Mouse (Mus musculus): ENCODE data around the gene Suz12. TPM values are rescaled to one million over a fixed set of nuclear protein-coding genes. Genes with fewer than 3 reads are reported as not detected.
"Not testable (repeated sequence)": the region's sequence is repeated elsewhere in the genome, so short reads cannot be mapped to it uniquely, and the experiment has no call there.

Gene Suz12
- polyA plus RNA-seq, 1 experiment from 2014 or later: 22.5 TPM

DNA sequence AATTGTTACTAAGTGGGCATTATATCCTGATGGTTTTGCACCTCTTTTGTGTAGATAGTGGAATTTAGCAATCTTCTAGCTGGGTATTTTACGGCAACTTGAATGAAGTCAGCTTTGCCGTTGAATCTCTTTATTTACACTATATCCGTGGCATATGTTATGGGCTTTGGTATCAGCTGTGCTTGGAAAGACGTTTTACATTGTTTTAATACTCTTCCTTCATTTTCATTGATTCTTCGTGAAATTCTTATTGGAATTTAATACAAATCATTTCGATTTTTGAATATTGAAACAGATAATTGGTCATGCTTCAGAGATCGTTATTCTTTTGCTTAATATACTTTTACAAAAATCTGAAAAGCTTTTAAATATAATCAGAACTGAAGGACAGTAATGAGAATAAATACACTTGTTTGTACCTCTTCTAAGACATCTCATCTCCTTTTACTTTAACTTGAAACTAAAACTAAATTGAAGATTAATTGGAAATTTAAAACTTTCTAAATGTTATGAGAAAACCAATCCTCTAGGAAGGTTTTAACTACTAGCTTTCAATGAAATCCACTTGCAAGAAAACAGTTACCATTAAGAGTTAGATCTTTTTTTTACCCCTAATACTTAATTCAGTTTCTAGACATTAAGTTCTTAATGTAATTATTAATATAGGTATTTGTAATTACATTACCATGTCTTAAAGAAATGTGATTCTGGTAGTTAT lies 1.5 kb downstream of the Suz12 start:
- Histone ChIP-seq H3K36me3 (peaks cover 17% of the 10 kb centered on the region), H3K4me1 (replicated peaks) (peaks cover 8% of the 10 kb centered on the region), H3K9ac (replicated peaks) (peak overlapping the region; percentile 91), H3K9me3 (no peaks in the 10 kb centered on the region), H3K4me2 (replicated peaks) (peak overlapping the region; percentile 56), H3K27ac (no peak overlapping the region), H3K27me3 (no peaks in the 10 kb centered on the region), H3K4me3 (replicated peaks) (peak overlapping the region; percentile 99)
- ATAC-seq: no peak
- 6% methylated on average over 7 of the region's 7 CpGs for WGBS

DNA sequence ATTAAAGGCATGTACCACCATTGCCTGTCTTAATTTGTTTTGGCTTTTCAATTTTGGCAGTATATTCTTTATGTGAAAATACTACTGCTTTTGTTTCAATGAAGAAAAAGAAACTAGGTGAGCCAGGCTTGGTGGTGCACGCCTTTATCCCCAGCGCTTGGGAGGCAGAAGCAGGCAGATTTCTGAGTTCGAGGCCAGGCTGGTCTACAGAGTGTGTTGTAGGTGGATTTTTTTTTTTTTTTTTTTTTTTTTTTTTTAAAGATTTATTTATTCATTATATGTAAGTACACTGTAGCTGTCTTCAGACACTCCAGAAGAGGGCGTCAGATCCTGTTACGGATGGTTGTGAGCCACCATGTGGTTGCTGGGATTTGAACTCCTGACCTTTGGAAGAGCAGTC lies 23.6 kb downstream of the Suz12 start:
- peaks cover 69% of the 10 kb centered on the region for H3K36me3 ChIP-seq
- H3K4me2 ChIP-seq (replicated peaks); H3K9me3 ChIP-seq; H3K9ac ChIP-seq (replicated peaks); ATAC-seq; H3K4me3 ChIP-seq (replicated peaks); H3K27me3 ChIP-seq; H3K27ac ChIP-seq; H3K4me1 ChIP-seq (replicated peaks): not testable (repeated sequence)
- WGBS: 90% methylated on average over 5 of the region's 5 CpGs

DNA sequence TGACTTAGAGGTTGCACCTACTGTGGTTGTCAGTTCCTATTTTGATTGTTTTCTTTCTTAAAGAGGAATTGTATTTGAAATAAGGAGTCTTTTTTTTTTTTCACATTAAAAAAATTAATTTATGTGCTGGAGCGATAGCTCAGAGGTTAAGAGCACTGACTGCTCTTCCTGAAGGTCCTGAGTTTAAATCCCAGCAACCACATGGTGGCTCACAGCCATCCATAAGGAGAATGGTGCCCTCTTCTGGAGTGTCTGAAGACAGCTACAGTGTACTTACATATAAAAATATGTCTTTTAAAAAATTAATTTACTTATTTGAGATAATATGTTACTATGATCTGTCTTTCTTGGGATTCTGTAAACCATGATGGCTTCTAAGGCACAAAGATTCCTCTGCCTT lies 26.9 kb downstream of the Suz12 start:
- Histone ChIP-seq H3K4me1 (replicated peaks) (no peaks in the 10 kb centered on the region), H3K9me3 (no peaks in the 10 kb centered on the region), H3K9ac (replicated peaks) (no peak overlapping the region), H3K36me3 (peaks cover 70% of the 10 kb centered on the region), H3K27ac (no peak overlapping the region), H3K27me3 (no peaks in the 10 kb centered on the region), H3K4me3 (replicated peaks) (no peak overlapping the region), H3K4me2 (replicated peaks) (no peak overlapping the region)
- ATAC-seq: no peak
- 92% methylated on average over 1 of the region's 1 CpGs for WGBS

DNA sequence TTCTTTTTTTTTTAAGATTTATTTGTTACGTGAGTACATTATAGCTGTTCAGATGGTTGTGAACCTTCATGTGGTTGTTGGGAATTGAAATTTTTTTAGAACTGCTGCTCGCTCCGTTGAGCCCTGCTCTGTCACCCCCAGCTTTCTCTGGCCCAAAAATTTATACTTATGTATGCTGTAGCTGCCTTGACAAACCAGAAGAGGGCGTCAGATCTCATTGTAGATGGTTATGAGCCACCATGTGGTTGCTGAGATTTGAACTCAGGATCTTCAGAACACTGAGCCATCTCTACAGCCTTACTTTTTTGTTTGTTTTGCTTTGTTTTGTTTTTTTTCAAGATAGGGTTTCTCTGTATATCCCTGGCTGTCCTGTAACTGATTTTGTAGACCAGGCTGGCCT lies 28.4 kb downstream of the Suz12 start:
- H3K27me3 ChIP-seq: no peaks in the 10 kb centered on the region
- 91% methylated on average over 4 of the region's 4 CpGs for WGBS
- peaks cover 69% of the 10 kb centered on the region for H3K36me3 ChIP-seq
- no peak overlapping the region for H3K4me2 ChIP-seq (replicated peaks)
- H3K4me1 ChIP-seq (replicated peaks): no peaks in the 10 kb centered on the region
- H3K27ac ChIP-seq: no peak overlapping the region
- H3K9ac ChIP-seq (replicated peaks): no peak overlapping the region
- no peaks in the 10 kb centered on the region for H3K9me3 ChIP-seq
- no peak overlapping the region for H3K4me3 ChIP-seq (replicated peaks)
- no peak for ATAC-seq

DNA sequence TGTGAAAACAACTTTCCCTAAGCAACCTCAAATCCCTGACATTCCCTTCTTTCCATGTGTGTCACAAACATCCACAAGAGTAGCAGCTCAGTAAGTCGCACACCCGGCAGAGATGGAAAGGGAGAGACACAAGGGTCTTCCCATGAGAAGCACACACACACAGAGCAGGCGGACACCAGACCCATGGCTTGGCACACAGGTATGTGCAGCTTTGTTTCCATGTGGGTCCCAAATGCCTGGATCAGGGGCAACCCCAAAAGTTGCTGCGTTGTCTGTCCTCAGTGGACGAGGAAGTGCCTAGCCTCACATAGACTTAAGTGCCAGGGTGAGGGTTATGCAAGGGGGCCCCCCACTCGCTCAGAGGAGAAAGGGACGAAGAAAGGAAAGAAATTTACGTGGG lies 44.6 kb downstream of the Suz12 start:
- Histone ChIP-seq H3K27me3 (no peaks in the 10 kb centered on the region), H3K36me3 (peaks cover 27% of the 10 kb centered on the region), H3K4me1 (replicated peaks) (no peaks in the 10 kb centered on the region), H3K27ac (no peak overlapping the region), H3K9ac (replicated peaks) (no peak overlapping the region), H3K4me2 (replicated peaks) (no peak overlapping the region), H3K9me3 (no peaks in the 10 kb centered on the region), H3K4me3 (replicated peaks) (no peak overlapping the region)
- ATAC-seq: no peak
- WGBS: 83% methylated on average over 8 of the region's 8 CpGs

DNA sequence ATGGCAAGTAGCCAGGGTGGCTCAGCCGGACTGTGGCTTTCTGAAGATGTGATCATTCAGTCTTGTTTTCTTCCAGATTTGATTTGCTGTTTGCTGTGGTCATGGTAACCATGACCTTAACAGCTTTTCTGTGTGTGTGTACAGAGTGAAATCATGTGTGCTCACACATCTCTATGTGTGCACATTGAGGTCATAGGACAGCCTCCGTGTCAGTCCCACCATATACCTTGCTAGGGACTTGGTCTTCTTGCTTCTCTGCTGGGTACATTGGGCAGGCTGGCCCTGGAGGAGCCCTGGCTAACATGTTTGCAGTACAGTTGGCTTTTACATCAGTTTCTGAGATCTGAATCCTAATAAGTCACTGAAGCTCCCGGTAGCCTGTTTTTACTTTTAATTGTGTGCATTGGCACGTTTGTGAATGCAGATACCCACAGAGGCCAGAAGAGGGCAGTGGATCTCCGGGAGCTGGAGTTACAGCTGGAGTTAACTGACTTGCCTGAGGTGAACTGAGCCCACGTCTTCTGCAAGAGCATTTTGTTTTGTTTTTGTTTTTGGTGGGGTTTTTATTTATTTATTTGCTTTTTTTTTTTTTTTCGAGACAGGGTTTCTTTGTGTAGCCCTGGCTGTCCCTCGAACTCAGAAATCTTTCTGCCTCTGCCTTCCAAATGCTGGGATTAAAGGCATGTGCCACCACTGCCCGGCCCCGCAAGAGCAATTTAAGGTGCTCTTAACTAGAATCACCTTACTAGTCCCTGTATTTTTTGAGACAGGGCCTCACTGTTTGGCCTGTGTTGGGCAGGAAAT lies 49.9 kb downstream of the Suz12 start:
- Histone ChIP-seq H3K27me3 (no peaks in the 10 kb centered on the region), H3K4me1 (replicated peaks) (no peaks in the 10 kb centered on the region), H3K4me2 (replicated peaks) (no peak overlapping the region), H3K27ac (no peak overlapping the region), H3K9ac (replicated peaks) (no peak overlapping the region), H3K4me3 (replicated peaks) (no peak overlapping the region), H3K36me3 (0 out of 2 replicates have a peak, but pooled peaks cover 7% of the 10 kb centered on the region), H3K9me3 (no peaks in the 10 kb centered on the region)
- WGBS: 58% methylated on average over 10 of the region's 10 CpGs
- no peak for ATAC-seq

DNA sequence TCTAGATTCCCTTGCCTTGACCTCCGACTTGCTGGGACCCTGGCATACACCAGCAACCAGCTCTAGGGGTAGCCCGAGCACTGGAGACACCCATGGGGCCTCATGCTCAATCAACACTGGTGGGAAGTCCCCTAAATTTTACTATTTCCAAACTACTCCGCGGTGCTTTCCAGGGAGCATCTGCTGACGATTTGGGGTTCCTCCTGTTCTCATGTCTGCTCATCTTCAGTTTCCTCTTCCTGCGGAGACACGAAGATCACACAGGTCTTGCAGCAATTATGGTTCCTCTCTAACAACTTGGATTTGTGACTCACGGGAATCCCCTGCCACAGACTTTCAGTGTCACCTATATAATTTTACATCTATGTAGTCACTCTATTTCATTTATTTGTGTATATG lies 50.5 kb downstream of the Suz12 start:
- 89% methylated on average over 8 of the region's 8 CpGs for WGBS
- Histone ChIP-seq H3K9me3 (no peaks in the 10 kb centered on the region), H3K27ac (no peak overlapping the region), H3K9ac (replicated peaks) (no peak overlapping the region), H3K4me3 (replicated peaks) (no peak overlapping the region), H3K27me3 (no peaks in the 10 kb centered on the region), H3K4me2 (replicated peaks) (no peak overlapping the region), H3K4me1 (replicated peaks) (no peaks in the 10 kb centered on the region), H3K36me3 (peaks cover 11% of the 10 kb centered on the region; the same call in 1 of the 2 replicates)
- no peak for ATAC-seq

DNA sequence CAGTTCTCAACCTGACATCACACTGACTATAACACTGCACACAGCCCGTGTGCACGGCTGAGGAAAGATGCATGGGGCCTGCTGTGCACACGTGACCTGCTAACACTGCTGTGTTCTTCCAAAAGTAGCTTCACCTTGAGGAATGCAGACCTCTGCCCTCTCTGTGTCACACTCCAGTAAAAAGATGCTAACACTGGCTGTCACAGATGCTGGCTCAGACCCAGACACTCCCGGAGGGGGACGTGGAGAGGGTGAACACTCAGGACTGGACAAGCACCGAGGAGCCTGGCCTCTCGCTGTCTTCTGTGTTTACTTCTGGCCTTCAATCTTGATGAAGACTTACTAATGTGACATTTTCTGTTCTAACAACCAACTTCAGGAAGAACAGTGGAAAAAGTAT lies 54.0 kb downstream of the Suz12 start:
- H3K36me3 ChIP-seq: peaks cover 14% of the 10 kb centered on the region; the same call in 1 of the 2 replicates
- no peak overlapping the region for H3K9ac ChIP-seq (replicated peaks)
- no peaks in the 10 kb centered on the region for H3K4me1 ChIP-seq (replicated peaks)
- 89% methylated on average over 7 of the region's 7 CpGs for WGBS
- no peak overlapping the region for H3K4me2 ChIP-seq (replicated peaks)
- no peaks in the 10 kb centered on the region for H3K27me3 ChIP-seq
- no peak for ATAC-seq
- no peaks in the 10 kb centered on the region for H3K9me3 ChIP-seq
- no peak overlapping the region for H3K4me3 ChIP-seq (replicated peaks)
- no peak overlapping the region for H3K27ac ChIP-seq

DNA sequence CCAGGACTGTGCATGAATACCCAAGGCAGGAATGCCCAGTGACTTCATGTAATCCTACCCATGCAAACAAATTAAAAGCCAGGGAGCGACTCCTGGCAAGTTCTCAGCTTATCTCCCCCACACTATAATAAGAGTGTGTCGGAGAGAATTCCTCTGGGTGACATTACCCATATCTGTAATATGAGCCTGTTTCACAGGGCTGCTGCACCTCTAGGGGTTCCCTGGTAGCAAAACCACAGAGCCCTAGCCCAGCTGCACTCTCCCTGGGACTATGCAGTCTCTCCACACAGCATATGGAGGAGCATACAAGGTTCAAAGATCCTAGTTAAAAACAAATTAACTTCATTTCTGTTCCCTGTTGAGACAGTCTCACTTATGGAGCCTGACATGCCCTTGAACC lies 57.2 kb downstream of the Suz12 start:
- Histone ChIP-seq H3K36me3 (peaks cover 23% of the 10 kb centered on the region), H3K9me3 (no peaks in the 10 kb centered on the region), H3K27ac (no peak overlapping the region), H3K4me2 (replicated peaks) (no peak overlapping the region), H3K4me1 (replicated peaks) (no peaks in the 10 kb centered on the region), H3K27me3 (no peaks in the 10 kb centered on the region), H3K4me3 (replicated peaks) (no peak overlapping the region), H3K9ac (replicated peaks) (no peak overlapping the region)
- WGBS: 73% methylated on average over 2 of the region's 2 CpGs
- ATAC-seq: no peak

DNA sequence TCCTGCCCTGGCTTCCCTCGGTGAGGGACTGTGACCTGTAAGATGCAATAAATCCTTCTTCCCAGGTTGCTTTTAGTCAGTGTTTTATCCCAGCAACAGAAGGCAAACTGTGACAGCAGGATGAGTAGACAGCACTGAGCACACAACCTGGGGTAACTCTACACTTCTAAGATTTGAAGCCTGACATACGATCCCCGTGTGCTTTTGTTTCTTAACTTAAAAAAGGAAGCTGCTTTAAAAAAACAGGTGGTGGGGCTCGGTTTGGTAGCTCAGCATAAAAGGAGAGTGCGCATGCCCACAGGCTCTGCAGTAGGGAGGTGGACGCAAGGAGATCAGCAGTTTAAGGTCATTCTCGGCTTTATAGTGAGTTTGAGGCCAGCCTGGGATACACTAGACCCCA lies 59.5 kb downstream of the Suz12 start:
- no peak overlapping the region for H3K4me3 ChIP-seq (replicated peaks)
- H3K9ac ChIP-seq (replicated peaks): no peak overlapping the region
- WGBS: 84% methylated on average over 7 of the region's 7 CpGs
- no peaks in the 10 kb centered on the region for H3K9me3 ChIP-seq
- ATAC-seq: no peak
- H3K4me1 ChIP-seq (replicated peaks): no peaks in the 10 kb centered on the region
- no peak overlapping the region for H3K4me2 ChIP-seq (replicated peaks)
- H3K36me3 ChIP-seq: peaks cover 33% of the 10 kb centered on the region
- H3K27me3 ChIP-seq: no peaks in the 10 kb centered on the region
- no peak overlapping the region for H3K27ac ChIP-seq

DNA sequence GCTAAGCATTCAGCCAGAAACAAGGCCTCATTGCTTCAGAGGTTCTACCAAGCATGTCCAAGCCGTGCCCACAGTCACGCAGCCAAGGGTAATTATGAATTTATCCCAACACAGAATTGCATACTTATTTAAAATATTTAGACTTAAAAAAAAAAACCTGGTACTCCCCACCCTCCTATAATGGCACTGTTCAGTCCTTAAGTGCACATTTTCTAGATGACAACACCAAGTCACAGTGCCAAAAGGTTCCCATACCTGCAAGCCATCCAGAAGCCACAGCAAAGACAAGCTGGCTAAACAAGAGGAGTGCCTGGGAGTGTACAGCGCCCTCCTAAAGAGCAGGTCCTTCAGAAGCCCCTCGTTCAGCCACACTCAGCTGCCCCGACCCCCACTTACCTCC lies 60.3 kb downstream of the Suz12 start:
- H3K4me3 ChIP-seq (replicated peaks): no peak overlapping the region
- no peaks in the 10 kb centered on the region for H3K27me3 ChIP-seq
- H3K9ac ChIP-seq (replicated peaks): no peak overlapping the region
- no peak overlapping the region for H3K4me2 ChIP-seq (replicated peaks)
- H3K27ac ChIP-seq: no peak overlapping the region
- H3K9me3 ChIP-seq: no peaks in the 10 kb centered on the region
- H3K4me1 ChIP-seq (replicated peaks): no peaks in the 10 kb centered on the region
- 84% methylated on average over 5 of the region's 5 CpGs for WGBS
- H3K36me3 ChIP-seq: peaks cover 35% of the 10 kb centered on the region
- no peak for ATAC-seq

DNA sequence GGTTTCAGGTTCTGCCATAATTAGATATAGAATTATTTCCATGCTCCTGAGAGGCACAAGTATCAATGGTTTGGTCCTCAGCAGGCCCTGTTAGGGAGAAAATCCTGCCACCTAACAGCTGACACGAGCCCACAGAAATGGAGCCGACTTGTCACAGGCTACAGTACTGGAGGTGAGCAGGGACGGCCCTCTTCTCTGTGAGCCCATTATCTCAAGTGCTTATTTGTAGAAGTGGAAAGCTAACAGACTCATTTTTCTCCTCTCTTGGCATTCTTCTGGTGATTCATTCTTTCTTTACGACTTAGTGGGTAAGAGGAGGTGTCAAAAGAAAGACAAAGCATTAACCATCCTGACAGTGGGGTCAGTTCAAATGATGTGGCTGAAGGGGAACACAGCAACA lies 61.8 kb downstream of the Suz12 start:
- Histone ChIP-seq H3K27me3 (no peaks in the 10 kb centered on the region), H3K9me3 (no peaks in the 10 kb centered on the region), H3K9ac (replicated peaks) (no peak overlapping the region), H3K4me3 (replicated peaks) (no peak overlapping the region), H3K4me2 (replicated peaks) (no peak overlapping the region), H3K4me1 (replicated peaks) (no peaks in the 10 kb centered on the region), H3K36me3 (peaks cover 36% of the 10 kb centered on the region), H3K27ac (no peak overlapping the region)
- no peak for ATAC-seq
- WGBS: 84% methylated on average over 4 of the region's 4 CpGs
